Mouse (Mus musculus) left cerebral cortex, adult 11 months (tissue): ENCODE measurements around the gene Adam12.

Experiments
- DNase-seq: peaks from one replicate; pipeline ENCODE4 v3.0.0; 2022; ENCODE audit warnings: low spot score

The Adam12 gene

GRCm38 (mm10) chr7:133872701-133873100 lies 359.2 kb downstream of the Adam12 start:
- DNase-seq, result no peak

DNA sequence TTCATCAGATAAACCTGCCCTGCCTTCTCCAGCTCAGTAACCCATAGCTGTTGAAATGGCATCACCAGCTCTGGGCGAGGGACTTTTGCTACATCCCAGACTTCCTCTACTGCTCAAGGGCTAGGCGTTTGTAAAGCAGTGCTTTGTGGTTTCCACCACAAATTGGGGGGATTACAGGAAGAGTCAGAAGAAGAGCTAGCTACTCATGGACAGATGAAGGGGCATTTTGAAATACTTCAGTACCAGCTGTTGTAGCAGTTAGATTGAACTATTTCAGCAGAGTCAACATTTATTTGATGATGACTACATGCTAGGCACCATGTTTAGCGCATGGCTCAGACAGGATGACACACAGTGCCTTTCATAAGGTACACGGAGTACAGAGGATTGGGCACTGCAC lies 361.7 kb downstream of the Adam12 start:
- no peak for DNase-seq

DNA sequence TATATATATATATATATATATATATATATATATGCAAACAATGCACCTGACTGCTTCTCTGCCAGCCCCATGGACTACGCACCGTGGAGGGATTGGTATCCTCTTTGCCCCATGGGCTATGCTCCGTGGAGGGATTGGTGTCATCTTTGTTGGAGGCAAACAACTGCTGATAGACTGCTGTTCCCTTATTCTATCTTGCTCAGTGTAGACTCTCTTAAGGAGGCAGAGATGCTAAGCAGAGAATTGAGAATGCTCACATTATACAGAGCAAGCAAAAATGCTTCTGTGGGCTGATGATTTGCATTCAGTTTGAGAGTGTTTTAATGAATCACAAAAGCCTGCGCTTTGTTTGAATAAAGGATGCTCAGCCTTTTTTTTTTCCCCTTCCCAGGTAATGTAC lies 368.3 kb downstream of the Adam12 start:
- no peak for DNase-seq

GRCm38 (mm10) chr7:133863151-133863550 lies 368.8 kb downstream of the Adam12 start:
- DNase-seq, result no peak

DNA sequence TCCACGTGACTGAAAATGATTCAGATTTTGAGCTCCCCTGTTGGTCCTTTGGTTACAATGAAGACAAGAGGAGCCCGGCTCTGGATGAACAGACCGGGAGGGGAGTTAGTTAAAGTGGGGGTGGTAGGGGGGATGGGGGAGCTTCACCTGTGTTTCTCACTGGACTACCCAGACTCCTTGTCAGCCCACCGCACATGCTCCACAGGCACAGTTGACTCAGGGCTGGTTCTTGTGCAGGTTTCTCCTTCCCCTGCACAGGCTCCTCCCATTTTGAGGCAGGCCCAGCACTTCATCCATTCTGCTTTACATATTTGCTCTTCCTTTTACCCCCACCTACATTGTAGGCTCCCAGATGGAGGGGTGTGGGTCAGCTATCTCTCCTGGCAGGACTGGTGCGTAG lies 369.2 kb downstream of the Adam12 start:
- DNase-seq, result no peak

DNA sequence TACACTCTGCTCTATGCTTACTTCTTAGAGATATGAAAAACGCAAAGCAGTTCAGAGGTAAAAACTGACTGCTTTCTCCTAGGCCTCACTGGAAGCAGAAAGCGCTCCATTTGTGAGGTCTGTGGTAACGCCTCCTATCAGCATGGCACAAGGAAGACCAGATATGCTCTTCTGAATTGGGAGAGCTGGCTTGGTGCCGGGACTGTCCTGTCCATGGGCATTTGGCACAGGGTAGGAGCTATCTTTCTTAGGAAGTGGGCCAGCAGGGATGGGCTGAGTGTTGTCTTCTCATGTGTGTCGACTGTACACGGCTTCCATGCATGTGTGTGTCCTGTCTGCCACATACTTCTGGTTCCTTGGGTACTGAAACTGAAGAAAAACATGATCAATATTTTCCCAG lies 369.7 kb downstream of the Adam12 start:
- DNase-seq, result no peak

DNA sequence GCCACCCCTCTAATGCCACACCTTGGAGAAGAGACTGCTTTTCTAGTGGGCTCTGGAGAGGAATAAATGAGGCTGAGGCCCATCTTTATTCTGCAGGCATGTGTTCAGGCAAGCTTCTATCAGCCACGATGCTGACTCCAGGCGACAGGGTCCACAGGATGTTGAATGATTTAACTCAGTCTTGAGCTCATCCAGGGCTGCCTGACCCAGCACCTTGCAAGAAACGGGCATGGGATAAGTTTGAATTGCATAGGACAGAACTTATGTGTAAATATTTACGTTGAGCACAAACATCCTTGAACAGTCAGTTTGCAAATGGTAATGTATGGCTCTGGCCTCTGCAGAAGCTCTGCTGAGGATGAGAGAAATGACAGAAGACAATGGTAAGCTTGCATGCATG lies 372.4 kb downstream of the Adam12 start:
- no peak for DNase-seq

- DNase-seq, result no peak
Observed at GRCm38 (mm10) chr7:133858506-133858905, 373.4 kb downstream of the Adam12 start.

GRCm38 (mm10) chr7:133856278-133856677 lies 375.7 kb downstream of the Adam12 start:
- peak; percentile 76 for DNase-seq

DNA sequence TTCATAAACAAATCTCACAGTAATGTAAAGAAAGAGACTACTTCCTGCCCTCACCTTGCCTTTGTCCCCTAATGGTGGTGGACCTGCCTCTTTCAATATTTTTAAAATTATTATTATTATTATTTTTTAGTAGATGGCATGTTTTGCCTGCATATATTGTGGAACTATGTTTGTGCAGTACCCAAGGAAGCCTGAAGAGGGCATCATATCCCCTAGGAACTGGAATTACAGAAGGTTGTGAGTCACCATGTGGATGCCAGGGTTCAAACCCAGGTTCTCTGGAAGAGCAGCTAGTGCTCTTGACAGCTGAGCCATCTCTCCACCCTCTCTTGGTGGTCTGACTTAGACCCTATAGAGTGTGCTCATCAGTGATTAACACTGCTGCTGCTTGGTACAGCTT lies 381.2 kb downstream of the Adam12 start:
- no peak for DNase-seq

DNA sequence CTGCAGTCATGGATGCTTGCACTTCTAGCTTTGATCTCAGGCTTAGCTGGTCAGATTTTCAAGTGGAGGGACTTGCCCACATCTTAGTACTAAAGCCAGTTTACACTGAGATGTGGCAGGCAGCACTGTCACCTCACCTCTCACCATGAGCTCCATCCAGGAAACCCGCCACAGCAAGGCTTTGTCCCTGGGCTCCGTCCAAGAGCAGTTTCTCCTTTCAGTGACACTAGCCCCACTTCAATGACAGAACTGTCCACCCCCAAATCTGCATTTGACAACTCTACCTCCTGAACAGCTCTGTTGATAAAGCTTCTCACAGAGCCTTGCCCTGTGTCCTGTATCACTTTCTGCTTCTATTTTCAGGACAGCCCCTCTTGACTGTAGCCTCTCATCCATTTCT lies 383.8 kb downstream of the Adam12 start:
- DNase-seq, result no peak

GRCm38 (mm10) chr7:133847175-133847574 lies 384.8 kb downstream of the Adam12 start:
- DNase-seq, result no peak

DNA sequence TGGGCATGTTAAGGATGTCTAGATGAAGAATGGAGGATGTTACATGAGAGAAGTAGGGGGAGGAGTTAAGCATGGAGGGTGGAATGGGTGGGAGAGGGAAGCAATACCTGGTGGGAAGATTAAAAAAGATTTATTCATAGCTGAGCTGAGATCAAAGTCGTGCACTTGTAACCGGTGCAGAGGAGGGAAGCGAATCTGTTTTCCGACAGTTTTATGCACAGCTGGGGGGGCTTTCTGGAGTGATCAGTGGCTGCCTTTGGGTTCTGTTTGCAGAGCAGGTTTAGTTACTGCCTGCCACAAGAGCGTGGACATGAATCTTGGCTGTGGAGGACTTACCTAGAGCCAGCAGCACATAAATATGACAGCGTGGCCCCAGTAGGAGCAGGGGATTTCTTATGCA lies 389.9 kb downstream of the Adam12 start:
- no peak for DNase-seq

DNA sequence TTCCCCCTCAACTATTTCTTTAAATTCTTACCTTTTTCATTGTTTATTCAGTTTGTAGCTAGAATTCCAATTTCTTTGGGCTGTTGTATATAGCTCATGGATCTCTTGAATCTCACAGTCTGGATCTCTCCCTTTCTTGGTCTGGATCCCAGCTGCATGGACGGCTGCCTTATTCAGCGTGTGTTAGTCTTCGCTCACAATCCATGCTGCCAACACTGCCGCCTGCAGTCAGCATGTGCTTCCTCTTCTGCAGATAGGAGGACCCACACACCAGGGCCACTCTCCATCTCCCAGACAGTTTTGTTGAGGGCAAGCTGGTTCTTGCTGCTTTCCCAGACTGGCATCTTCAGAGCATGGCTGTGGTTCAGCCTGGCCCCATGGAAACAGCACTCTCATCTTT lies 392.4 kb downstream of the Adam12 start:
- DNase-seq, result no peak
